Mouse (Mus musculus) effector memory CD4-positive, alpha-beta T cell, adult 7 months (primary cell): ENCODE results near the gene Ccr4. TPM values are rescaled to one million over a fixed set of nuclear protein-coding genes. Genes with fewer than 3 reads are reported as not detected.

Source experiments
- polyA plus RNA-seq: library from polyadenylated mRNA; unstranded; fragments of 100-300 nt; shearing (Covaris generic); gene quantifications from one replicate; pipeline ENCODE4 v1.2.1, GENCODE M21; 2017

Gene Ccr4
- polyA plus RNA-seq: 0.65 TPM

GRCm38 (mm10) chr9:114504816-114505215 is at the start of gene Ccr4:
Ccr4 (minus strand) TSS chr9:114504916.

DNA sequence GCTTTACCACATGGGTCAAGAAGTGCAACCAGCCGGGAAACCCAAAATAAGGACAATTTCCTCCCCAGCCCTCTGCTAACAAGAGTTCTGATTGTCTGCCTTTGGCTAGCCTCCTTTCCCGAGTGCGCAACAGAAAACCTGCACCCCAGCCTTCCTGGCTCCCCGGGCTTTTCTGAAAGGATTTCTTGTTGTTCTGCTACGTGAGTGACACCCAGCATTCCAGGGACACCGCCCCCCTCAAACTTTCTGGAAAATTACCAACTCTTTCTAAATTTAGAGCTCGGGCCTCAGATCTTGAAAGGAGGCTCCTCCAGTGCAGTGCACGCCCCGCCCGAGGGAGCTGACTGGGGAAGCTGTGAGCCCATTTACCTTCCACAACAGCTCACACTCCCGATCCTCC is 10.6 kb upstream of the Ccr4 start, which contains the start of gene C130032M10Rik:
TSS of gene C130032M10Rik (plus strand) at position 334 of the 400 bp plus-strand sequence.

Other genes with a start within 250 kb of the Ccr4 start
- gene Bcl2a1c, start 174.8 kb downstream of the Ccr4 start, polyA plus RNA-seq: 19.5 TPM
- gene Crtap, start 114.2 kb downstream of the Ccr4 start, polyA plus RNA-seq: 7.2 TPM
- gene Glb1, start 103.8 kb downstream of the Ccr4 start, polyA plus RNA-seq: 18.5 TPM
- gene Tmppe, start 103.8 kb downstream of the Ccr4 start, polyA plus RNA-seq: 9.2 TPM
- not detected for gene C130032M10Rik, start 10.8 kb upstream of the Ccr4 start, polyA plus RNA-seq
- 0.04 TPM for gene Trim71, start 59.5 kb upstream of the Ccr4 start, polyA plus RNA-seq
- 52.9 TPM for gene Cnot10, start 135.3 kb upstream of the Ccr4 start, polyA plus RNA-seq
- 71.9 TPM for gene Dync1li1, start 183.9 kb upstream of the Ccr4 start, polyA plus RNA-seq
- gene Cmtm6, start 226.2 kb upstream of the Ccr4 start, polyA plus RNA-seq: 165 TPM